Mouse (Mus musculus) heart, adult 2 months (tissue): ENCODE data around the gene Mtfr1l. TPM values are rescaled to one million over a fixed set of nuclear protein-coding genes. Genes with fewer than 3 reads are reported as not detected.

Experiments used
- DNase-seq, 2 experiments: peaks; one replicate each; pipeline ENCODE4 v3.0.0; 2021
- H3K27ac ChIP-seq: fragments of 200-600 bp; 2 replicates; pipeline ENCODE4 v1.8.1; 2022
- H3K27me3 ChIP-seq: fragments of 200-500 bp; 2 replicates; pipeline ENCODE4 v1.6.1; 2012; ENCODE audit warnings: mild to moderate bottlenecking, low read length, inconsistent platforms, mixed read lengths; ENCODE audit not compliant: control insufficient read depth, insufficient read depth
- H3K36me3 ChIP-seq: fragments of 200-500 bp; 2 replicates; pipeline ENCODE4 v1.6.1; 2012; ENCODE audit warnings: low read length, inconsistent platforms; ENCODE audit not compliant: control insufficient read depth, insufficient read depth
- H3K4me1 ChIP-seq: fragments of 200-500 bp; 2 replicates; pipeline ENCODE4 v1.6.1; 2011; ENCODE audit warnings: low read length; ENCODE audit not compliant: control insufficient read depth, insufficient read depth
- H3K4me3 ChIP-seq: fragments of 200-600 bp; 2 replicates; pipeline ENCODE4 v1.8.1; 2022
- H3K79me2 ChIP-seq: fragments of 200-500 bp; replicated peaks from 2 replicates; pipeline ENCODE4 v1.6.1; 2012; ENCODE audit warnings: mild to moderate bottlenecking, inconsistent platforms, low read length, moderate library complexity, mixed read lengths; ENCODE audit not compliant: control insufficient read depth, insufficient read depth
- H3K9ac ChIP-seq: fragments of 200-500 bp; 2 replicates; pipeline ENCODE4 v1.6.1; 2012; ENCODE audit warnings: low read depth, mild to moderate bottlenecking, control low read depth, inconsistent platforms, low read length, mixed read lengths
- CTCF ChIP-seq: fragments of 200-600 bp; IDR thresholded peaks from 2 replicates; pipeline ENCODE4 v1.8.1; 2022; ENCODE audit warnings: antibody characterized with exemption, mild to moderate bottlenecking, moderate library complexity
- EP300 ChIP-seq: fragments of 200-500 bp; IDR thresholded peaks from 2 replicates; pipeline ENCODE4 v1.6.1; 2011; ENCODE audit warnings: low read depth, low read length, control low read depth; ENCODE audit not compliant: insufficient read depth
- POLR2A ChIP-seq: fragments of 200-500 bp; IDR thresholded peaks from 2 replicates; pipeline ENCODE4 v1.6.1; 2011; ENCODE audit warnings: mild to moderate bottlenecking, low read depth, low read length, control low read depth; ENCODE audit not compliant: insufficient read depth
- WGBS: fragments of 180-500 bp; shearing (Covaris S2); methylation state at CpG from one replicate; pipeline ENCODE4 v1.1.7; 2018; 5-methylcytosine and 5-hydroxymethylcytosine counted together
- intact Hi-C: fragments of 180-260 bp; cut with DNase I; formaldehyde crosslinking; loops from one replicate; pipeline ENCODE4 v1.15.1; 2025
- polyA plus RNA-seq: library from polyadenylated mRNA; depleted of rRNA; stranded (reverse); fragments of >200 nt; gene quantifications from 2 replicates; pipeline ENCODE4 v1.2.3, GENCODE M21; 2012
- total RNA-seq, 2 experiments: library from RNA; stranded (reverse); gene quantifications; 2 replicates each; pipeline ENCODE4 v1.2.3; 2021

Mtfr1l gene
- total and polyA plus RNA-seq, 3 experiments: 170 to 196 (median 191) TPM

DNA sequence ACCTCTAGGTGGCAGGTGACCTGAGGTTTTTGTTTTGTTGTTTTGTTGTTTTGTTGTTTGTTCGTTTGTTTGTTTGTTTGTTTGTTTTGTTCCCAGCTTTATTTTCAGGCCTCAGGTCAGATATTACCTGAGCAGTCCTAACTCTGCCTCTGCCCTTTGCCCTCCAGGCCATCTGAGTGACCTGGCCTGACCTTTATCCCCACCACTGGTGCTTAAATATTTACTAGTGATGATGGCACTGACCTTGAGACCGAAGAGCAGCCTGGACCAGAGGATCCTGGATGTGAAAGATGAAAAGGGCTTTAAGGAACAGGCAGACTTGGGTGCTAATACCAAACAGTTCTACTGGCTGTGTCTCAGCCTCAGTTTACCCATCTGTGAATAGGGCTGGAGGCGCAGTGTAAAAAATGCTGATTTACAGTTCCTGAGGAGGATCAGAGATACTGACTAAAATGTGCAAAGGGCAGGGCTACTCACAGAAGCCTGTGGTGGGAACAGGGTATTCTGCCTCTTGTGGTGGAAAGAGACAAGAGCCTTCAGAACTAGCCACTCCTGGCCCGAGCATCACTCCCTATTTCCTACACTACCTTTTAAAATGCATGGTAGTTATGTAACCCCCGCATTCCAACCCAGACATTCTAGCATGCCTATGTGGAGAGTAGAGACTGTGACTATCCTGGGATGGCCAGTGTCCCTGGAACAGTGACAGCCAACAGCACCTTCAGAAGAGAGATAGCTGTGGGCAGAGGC, 49.9 kb downstream of the Mtfr1l start:
- peaks cover 2% of the 10 kb centered on the region for H3K4me1 ChIP-seq
- H3K27ac ChIP-seq: no peak overlapping the region
- no peak overlapping the region for H3K9ac ChIP-seq
- intact Hi-C loops: no loop called here
- no peak overlapping the region for H3K4me3 ChIP-seq
- no peaks in the 10 kb centered on the region for H3K79me2 ChIP-seq
- TF ChIP-seq CTCF (no peak), EP300 (no peak), POLR2A (no peak)
- no peak for DNase-seq
- no peaks in the 10 kb centered on the region for H3K36me3 ChIP-seq
- WGBS: 85% methylated on average over 5 of the region's 5 CpGs
- no peaks in the 10 kb centered on the region for H3K27me3 ChIP-seq

GRCm38 (mm10) chr4:134484231-134484630, 51.0 kb downstream of the Mtfr1l start:
- WGBS: 80% methylated on average over 10 of the region's 10 CpGs
- intact Hi-C loops: no loop called here

DNA sequence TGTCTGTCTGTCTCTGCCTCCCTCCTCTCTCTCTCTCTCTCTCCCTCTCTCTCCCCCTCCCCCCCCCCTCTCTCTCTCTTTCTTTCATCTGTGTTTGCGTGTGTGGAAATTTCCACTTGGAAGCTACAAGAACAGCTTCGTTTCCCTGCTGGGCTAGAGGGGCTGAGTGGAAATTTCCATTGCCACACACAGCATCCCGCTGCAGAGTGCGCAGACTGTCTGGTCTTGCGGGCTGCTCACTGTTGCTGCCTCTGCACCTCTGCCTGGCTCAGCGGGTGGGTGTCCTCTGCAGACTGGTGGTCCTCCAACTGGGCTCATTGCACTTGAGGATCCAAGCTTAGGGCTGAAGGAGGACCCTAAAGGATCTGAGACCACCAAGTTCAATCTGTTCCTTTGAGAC, 51.5 kb downstream of the Mtfr1l start:
- Histone ChIP-seq H3K4me1 (no peaks in the 10 kb centered on the region), H3K27ac (no peak overlapping the region), H3K4me3 (no peak overlapping the region), H3K36me3 (no peaks in the 10 kb centered on the region), H3K9ac (no peak overlapping the region), H3K27me3 (no peaks in the 10 kb centered on the region), H3K79me2 (no peaks in the 10 kb centered on the region)
- WGBS: 29% methylated on average over 6 of the region's 6 CpGs
- DNase-seq: peak in 1 of 2 experiments; percentile 39
- TF ChIP-seq EP300: no peak
- TF ChIP-seq POLR2A: no peak
- TF ChIP-seq CTCF: no peak
- intact Hi-C loops: no loop called here

More at GRCm38 (mm10) chr4:134484231-134484630, 51.0 kb downstream of the Mtfr1l start:
- no peak overlapping the region for H3K4me3 ChIP-seq
- no peaks in the 10 kb centered on the region for H3K4me1 ChIP-seq
- no peak for DNase-seq
- H3K27ac ChIP-seq: no peak overlapping the region
- no peaks in the 10 kb centered on the region for H3K79me2 ChIP-seq
- no peaks in the 10 kb centered on the region for H3K27me3 ChIP-seq
- H3K36me3 ChIP-seq: no peaks in the 10 kb centered on the region
- TF ChIP-seq POLR2A: no peak
- TF ChIP-seq CTCF: no peak
- TF ChIP-seq EP300: no peak
- no peak overlapping the region for H3K9ac ChIP-seq

DNA sequence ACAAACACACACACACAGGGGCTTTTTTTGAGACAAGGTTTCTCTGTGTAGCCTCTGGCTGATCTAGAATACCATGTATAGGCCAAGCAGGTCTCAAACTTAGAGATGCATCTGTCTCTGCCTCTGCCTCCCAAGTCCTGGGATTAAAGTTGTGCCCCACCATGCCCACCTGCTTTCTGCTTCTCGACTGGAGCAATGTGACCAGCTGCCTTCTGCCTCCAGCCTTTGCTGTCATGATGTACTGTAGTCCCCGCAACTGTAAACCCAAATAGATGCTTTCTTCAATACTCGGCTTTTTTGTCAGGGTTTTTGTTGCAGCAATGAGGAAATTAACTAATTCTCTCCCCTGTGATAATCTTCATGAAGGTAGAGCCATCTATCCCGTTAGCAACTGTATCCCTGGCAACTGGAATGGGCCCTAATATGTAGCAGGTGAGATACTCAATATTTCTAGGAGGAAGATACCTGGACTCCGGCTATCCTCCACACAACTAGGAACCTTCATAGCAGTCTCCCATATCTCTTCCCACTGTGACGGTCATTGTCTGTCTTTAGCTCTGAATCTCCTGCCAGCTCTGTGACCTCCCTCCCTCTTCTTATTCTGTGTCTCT, 52.0 kb downstream of the Mtfr1l start:
- Histone ChIP-seq H3K36me3 (no peaks in the 10 kb centered on the region), H3K79me2 (no peaks in the 10 kb centered on the region), H3K9ac (no peak overlapping the region), H3K27me3 (no peaks in the 10 kb centered on the region), H3K4me1 (no peaks in the 10 kb centered on the region), H3K4me3 (no peak overlapping the region), H3K27ac (no peak overlapping the region)
- intact Hi-C loops: no loop called here
- TF ChIP-seq POLR2A: no peak
- TF ChIP-seq EP300: no peak
- no peak for TF ChIP-seq CTCF
- DNase-seq: no peak
- whole genome bisulfite sequencing: 52% methylated on average over 6 of the region's 6 CpGs

GRCm38 (mm10) chr4:134482442-134482841, 52.7 kb downstream of the Mtfr1l start:
- Histone ChIP-seq H3K9ac (no peak overlapping the region), H3K27ac (no peak overlapping the region), H3K79me2 (no peaks in the 10 kb centered on the region), H3K27me3 (no peaks in the 10 kb centered on the region), H3K36me3 (no peaks in the 10 kb centered on the region), H3K4me3 (no peak overlapping the region), H3K4me1 (peaks cover 2% of the 10 kb centered on the region)
- intact Hi-C loops: no loop called here
- no peak for TF ChIP-seq CTCF
- no peak for TF ChIP-seq EP300
- TF ChIP-seq POLR2A: no peak
- DNase-seq: no peak
- 78% methylated on average over 8 of the region's 8 CpGs for WGBS

DNA sequence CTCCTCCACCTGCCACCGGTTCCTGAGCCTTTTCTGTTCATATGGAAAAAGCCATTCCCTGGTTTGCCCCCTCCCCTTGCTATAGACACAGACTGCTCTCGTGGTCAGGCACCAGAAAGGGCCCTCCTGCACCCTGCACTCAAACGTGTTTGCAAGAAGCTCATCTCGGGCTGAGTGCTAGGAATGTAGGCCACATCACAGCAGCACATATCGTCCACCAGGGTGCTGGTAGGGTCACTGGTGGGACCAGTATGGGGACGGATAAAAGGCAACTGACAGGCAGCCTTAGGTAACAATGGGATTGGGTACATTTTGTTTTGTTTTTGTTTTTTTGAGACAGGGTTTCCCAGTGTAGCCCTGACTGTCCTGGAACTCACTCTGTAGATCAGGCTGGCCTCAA, 53.9 kb downstream of the Mtfr1l start:
- peaks cover 2% of the 10 kb centered on the region for H3K4me1 ChIP-seq
- 60% methylated on average over 6 of the region's 6 CpGs for WGBS
- no peak for DNase-seq
- H3K36me3 ChIP-seq: no peaks in the 10 kb centered on the region
- H3K4me3 ChIP-seq: no peak overlapping the region
- no peak overlapping the region for H3K27ac ChIP-seq
- H3K9ac ChIP-seq: no peak overlapping the region
- no peaks in the 10 kb centered on the region for H3K79me2 ChIP-seq
- intact Hi-C loops: no loop called here
- TF ChIP-seq EP300 (no peak), POLR2A (no peak), CTCF (no peak)
- no peaks in the 10 kb centered on the region for H3K27me3 ChIP-seq
